Mouse (Mus musculus): Measurements from ENCODE around the gene Txnrd1.

DNA sequence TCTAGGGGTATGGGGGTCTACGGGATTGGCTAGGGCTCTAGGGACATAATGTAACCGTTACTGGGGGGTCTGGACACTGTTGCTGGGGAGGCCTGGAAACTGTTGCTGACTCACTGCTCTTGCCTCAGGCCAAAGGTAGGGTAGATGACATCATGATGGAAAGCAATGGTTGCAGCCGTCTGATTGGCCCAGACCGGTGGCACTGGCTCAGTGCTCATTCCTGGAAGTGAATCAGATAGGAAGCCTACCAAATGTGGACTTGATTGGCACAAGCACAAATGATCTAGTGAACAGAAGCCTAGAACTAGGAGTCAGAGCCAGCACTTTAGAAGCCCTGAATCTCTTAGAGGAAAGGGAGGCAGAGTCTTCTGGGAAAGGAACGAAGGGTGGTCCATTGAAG is 43.2 kb upstream of the Txnrd1 start:
- TF ChIP-seq CTCF (IDR thresholded peaks at IDR 0.05) (no peak), EP300 (IDR thresholded peaks at IDR 0.05) (no peak)

Measured in lung, postnatal 0 days (tissue).